Mouse (Mus musculus): ENCODE data around the gene Six6. TPM values are rescaled to one million over a fixed set of nuclear protein-coding genes. Genes with fewer than 3 reads are reported as not detected.

Six6 gene
- not detected for polyA plus RNA-seq (2017; shearing (Covaris generic))

- no peak for ATAC-seq
Observed at GRCm38 (mm10) chr12:72939616-72940015, at the start of gene Six6. TSS of gene Six6 (plus strand) at chr12:72939892.

- ATAC-seq: no peak
Observed at GRCm38 (mm10) chr12:72917159-72917993, 22.3 kb upstream of the Six6 start.

GRCm38 (mm10) chr12:72936751-72937150 is 2.9 kb upstream of the Six6 start:
- ATAC-seq: no peak

GRCm38 (mm10) chr12:72937537-72938120 is 2.1 kb upstream of the Six6 start:
- no peak for ATAC-seq

- ATAC-seq: no peak
Observed at GRCm38 (mm10) chr12:72938176-72938575, 1.5 kb upstream of the Six6 start.

- ATAC-seq: no peak
Observed at GRCm38 (mm10) chr12:72938600-72939490, 847 bp upstream of the Six6 start.

GRCm38 (mm10) chr12:72940071-72940821 is 554 bp downstream of the Six6 start, which contains the start of gene 4930447C04Rik:
TSS of gene 4930447C04Rik (minus strand) at chr12:72940774.
- no peak for ATAC-seq

- ATAC-seq: no peak
Observed at GRCm38 (mm10) chr12:72940822-72941397, 1.2 kb downstream of the Six6 start.

- no peak for ATAC-seq
Observed at GRCm38 (mm10) chr12:72941398-72942051, 1.8 kb downstream of the Six6 start.

GRCm38 (mm10) chr12:72942171-72942570 is 2.5 kb downstream of the Six6 start:
- no peak for ATAC-seq

- ATAC-seq: no peak
Observed at GRCm38 (mm10) chr12:72943574-72944110, 4.0 kb downstream of the Six6 start.

- ATAC-seq: no peak
Observed at GRCm38 (mm10) chr12:72944411-72945225, 4.9 kb downstream of the Six6 start.

- no peak for ATAC-seq
Observed at GRCm38 (mm10) chr12:72945301-72946063, 5.8 kb downstream of the Six6 start.

- no peak for ATAC-seq
Observed at GRCm38 (mm10) chr12:72946064-72946395, 6.3 kb downstream of the Six6 start.

GRCm38 (mm10) chr12:72946805-72947204 is 7.1 kb downstream of the Six6 start:
- ATAC-seq: no peak

- no peak for ATAC-seq
Observed at GRCm38 (mm10) chr12:72947335-72947734, 7.6 kb downstream of the Six6 start.

GRCm38 (mm10) chr12:72953089-72953488 is 13.4 kb downstream of the Six6 start:
- no peak for ATAC-seq

- ATAC-seq: no peak
Observed at GRCm38 (mm10) chr12:72953858-72954257, 14.2 kb downstream of the Six6 start.

GRCm38 (mm10) chr12:72954906-72955305 is 15.2 kb downstream of the Six6 start:
- ATAC-seq: no peak
